In genomic region chr2:146916085-146916484, GRCm38 (mm10) we compare ENCODE assay signal across 23 mouse cellular contexts.
DNase-seq lines count a peak whose midpoint lies in the region; ATAC-seq lines count a peak whose summit lies in the region.
"Had no signal": no experiment of that assay in that cellular context is flagged by ENCODE, and none has a peak within 500 bp of the region (broad histone marks: within the 10 kb centered on the region; RNA-seq: fewer than 3 reads in every experiment).

No protein-coding gene starts in this region.

- no peak overlapping the region for H3K9ac ChIP-seq in kidney, embryonic 16.5 days (replicated peaks; ENCODE audit: low read length)
- H3K9ac ChIP-seq: embryonic facial prominence, embryonic 12.5 days; forebrain, embryonic 13.5 days; forebrain, embryonic 15.5 days; forebrain, postnatal 0 days had no signal

- peaks cover 6% of the 10 kb centered on the region; the same call in 1 of the 2 replicates for H3K4me1 ChIP-seq in kidney, embryonic 16.5 days (ENCODE audit: insufficient read depth, low read length)

- WGBS in kidney, embryonic 16.5 days: 74% methylated on average over 3 of the region's 3 CpGs

- DNase-seq in kidney, postnatal 36 days: no peak
- DNase-seq in ES-CJ7 (ENCODE audit: low read depth, low spot score): peak; percentile 73
- DNase-seq in Muller cell, postnatal 12 days (ENCODE audit: inconsistent ontology term): peak; percentile 11
- DNase-seq in WW6 (ENCODE audit: low read depth, low spot score): peak; percentile 20
- no peak for DNase-seq in gastrocnemius, postnatal 4 days (ENCODE audit: low spot score in 2 of 2)
- DNase-seq in layer of hippocampus, adult 8-10 months (ENCODE audit: low spot score in 2 of 2): no peak
- DNase-seq: adrenal gland, adult 8-10 months; adrenal gland, postnatal 14 days; adrenal gland, postnatal 36 days; cerebellum, adult 11-12 months; cerebellum, adult 2 months; cerebellum, adult 9-10 months; cerebellum, postnatal 10 days; cerebellum, postnatal 25 days; forebrain, postnatal 0 days had no signal

- H3K4me3 ChIP-seq in kidney, embryonic 16.5 days (ENCODE audit: low read length): no peak overlapping the region
- H3K4me3 ChIP-seq: embryonic facial prominence, embryonic 10.5 days; embryonic facial prominence, embryonic 12.5 days; forebrain, embryonic 13.5 days; forebrain, embryonic 15.5 days had no signal

- ATAC-seq in kidney, embryonic 16.5 days (ENCODE audit: low FRiP score, low TSS enrichment): peak; percentile 27; the same call in 1 of the 2 replicates
- ATAC-seq in granulocyte monocyte progenitor cell, adult 5-6 weeks (replicated peaks; ENCODE audit: poor library complexity, severe bottlenecking): no peak
- ATAC-seq: activated CD4-positive, CD25-positive, alpha-beta regulatory T cell, adult 4 months; forebrain, embryonic 13.5 days; forebrain, embryonic 15.5 days; forebrain, postnatal 0 days had no signal

- H3K27me3 ChIP-seq in kidney, embryonic 16.5 days (ENCODE audit: insufficient read depth, low read length): no peaks in the 10 kb centered on the region
- H3K27me3 ChIP-seq: embryonic facial prominence, embryonic 12.5 days; forebrain, embryonic 15.5 days had no signal

- H3K36me3 ChIP-seq in kidney, embryonic 16.5 days (ENCODE audit: insufficient read depth, low read length): no peaks in the 10 kb centered on the region
- H3K36me3 ChIP-seq: embryonic facial prominence, embryonic 10.5 days; embryonic facial prominence, embryonic 12.5 days; forebrain, embryonic 15.5 days had no signal

- H3K4me2 ChIP-seq in kidney, embryonic 16.5 days (replicated peaks; ENCODE audit: low read depth, low read length): no peak overlapping the region
- H3K4me2 ChIP-seq: embryonic facial prominence, embryonic 12.5 days; forebrain, embryonic 13.5 days; forebrain, embryonic 15.5 days had no signal

- H3K9me3 ChIP-seq in kidney, embryonic 16.5 days (ENCODE audit: low read length): no peaks in the 10 kb centered on the region
- H3K9me3 ChIP-seq: embryonic facial prominence, embryonic 10.5 days; embryonic facial prominence, embryonic 12.5 days; forebrain, embryonic 13.5 days; forebrain, embryonic 15.5 days; G1E had no signal

- no peak overlapping the region for H3K27ac ChIP-seq in kidney, embryonic 16.5 days (ENCODE audit: low read length)
- H3K27ac ChIP-seq: embryonic facial prominence, embryonic 10.5 days; embryonic facial prominence, embryonic 12.5 days; forebrain, embryonic 13.5 days; forebrain, embryonic 15.5 days had no signal

Comparison
In these comparisons a context has a peak if more than half of its experiments do, and no peak if none do; other contexts are left out.
1. DNase-seq: peak in ES-CJ7 (single experiment), Muller cell, postnatal 12 days (single experiment) and WW6 (single experiment); none in kidney, postnatal 36 days (0 of 2), gastrocnemius, postnatal 4 days (0 of 2) and layer of hippocampus, adult 8-10 months (0 of 2).